Mouse (Mus musculus): ENCODE results near the gene Olfr1138. TPM values are rescaled to one million over a fixed set of nuclear protein-coding genes. Genes with fewer than 3 reads are reported as not detected.

The Olfr1138 gene
- not detected for total RNA-seq (2021)

GRCm38 (mm10) chr2:87739878-87740277 lies at the start of gene Olfr1138:
Olfr1138 (minus strand) TSS chr2:87739978.
- intact Hi-C loops (cut with DNase I), result no loop called here
- no peak for DNase-seq (ENCODE audit: low spot score in 2 of 2)

DNA sequence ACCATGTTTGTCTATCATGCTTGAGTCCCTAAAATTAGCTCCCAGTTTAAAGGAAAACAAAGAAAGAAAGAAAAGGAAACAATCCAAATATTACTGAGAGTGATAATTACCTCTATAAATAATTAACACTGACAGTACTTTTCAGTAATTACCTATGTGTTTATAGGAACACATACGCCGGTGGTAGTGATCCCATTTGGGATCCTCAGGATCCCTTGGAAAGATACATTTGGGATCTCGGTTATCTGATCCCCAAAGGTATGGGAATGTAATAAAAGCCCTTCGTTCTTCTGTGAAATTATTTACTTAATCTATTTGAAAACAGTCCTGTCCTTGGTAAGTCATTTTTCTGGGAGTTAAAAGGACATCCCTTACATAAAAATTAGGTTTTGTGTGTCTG lies 39.4 kb upstream of the Olfr1138 start, which contains the start of gene Olfr152:
Gene Olfr152 (plus strand): TSS at position 301 of the 400 bp plus-strand sequence.
- no peak for DNase-seq (ENCODE audit: low spot score in 2 of 2)
- intact Hi-C loops (cut with DNase I), result no loop called here

DNA sequence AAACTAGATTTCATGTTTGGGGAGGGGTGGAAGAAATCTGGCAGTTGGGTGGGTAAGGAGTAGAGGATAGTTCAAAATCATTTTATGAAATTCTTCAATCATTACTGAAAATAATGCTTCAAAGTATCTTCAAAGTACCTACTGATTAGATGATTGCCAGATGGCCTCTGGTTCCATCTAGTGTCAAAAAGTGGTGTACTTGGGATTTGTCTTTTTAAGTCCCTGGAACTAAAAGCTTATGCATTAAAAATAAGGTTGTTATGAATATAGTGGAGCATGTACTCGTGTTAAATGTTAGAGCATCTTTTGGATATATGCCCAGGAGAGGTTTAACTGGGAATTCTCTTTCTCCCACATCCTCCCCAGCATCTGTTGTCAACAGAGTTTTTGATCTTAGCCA lies 36.4 kb upstream of the Olfr1138 start:
- DNase-seq (ENCODE audit: low spot score in 2 of 2), result no peak
- intact Hi-C loops (cut with DNase I), result no loop called here

DNA sequence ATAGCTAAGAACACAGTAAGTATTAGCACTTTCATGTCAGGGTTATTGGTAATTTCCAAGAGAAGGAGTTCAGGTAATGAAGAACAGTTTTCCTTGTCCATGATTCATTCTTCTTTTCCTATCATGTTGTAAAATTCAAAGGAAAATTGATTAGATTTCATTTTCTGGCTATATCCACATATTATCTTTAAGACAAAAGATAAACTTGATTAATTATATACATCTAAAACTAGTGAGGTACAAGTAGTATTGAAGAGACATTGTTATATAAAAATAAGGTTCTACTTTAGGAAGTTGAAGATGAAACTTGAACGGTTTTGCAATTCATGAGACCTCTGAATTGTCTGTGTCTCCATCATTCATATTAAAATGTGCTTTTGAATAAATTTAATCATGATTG lies 14.1 kb upstream of the Olfr1138 start, which contains the start of gene Olfr1141:
Gene Olfr1141 (minus strand): TSS at position 101 of the 400 bp plus-strand sequence.
- intact Hi-C loops (cut with DNase I), result no loop called here
- DNase-seq (ENCODE audit: low spot score in 2 of 2), result no peak

DNA sequence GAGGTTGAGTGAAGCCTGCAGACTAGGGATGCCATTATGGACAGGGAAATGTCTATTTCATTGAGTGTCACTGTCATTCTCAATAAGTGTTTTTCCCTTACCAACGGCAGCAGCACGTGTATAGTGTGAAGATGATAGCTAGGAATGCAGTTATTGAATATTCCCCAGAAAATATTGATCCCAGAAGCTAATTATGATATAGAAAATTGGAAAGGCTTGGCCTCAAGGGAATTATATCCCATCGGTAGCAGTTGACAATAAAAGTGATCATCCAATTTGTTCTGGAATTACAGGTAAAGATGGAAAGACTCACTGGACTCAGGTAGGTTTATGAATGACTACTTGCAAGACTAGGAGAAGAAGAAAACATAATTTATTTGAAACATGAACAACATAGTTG lies 3.7 kb upstream of the Olfr1138 start, which contains the start of gene Olfr1140:
Gene Olfr1140 (plus strand): TSS at position 301 of the 400 bp plus-strand sequence.
- intact Hi-C loops (cut with DNase I), result no loop called here
- no peak for DNase-seq (ENCODE audit: low spot score in 2 of 2)

DNA sequence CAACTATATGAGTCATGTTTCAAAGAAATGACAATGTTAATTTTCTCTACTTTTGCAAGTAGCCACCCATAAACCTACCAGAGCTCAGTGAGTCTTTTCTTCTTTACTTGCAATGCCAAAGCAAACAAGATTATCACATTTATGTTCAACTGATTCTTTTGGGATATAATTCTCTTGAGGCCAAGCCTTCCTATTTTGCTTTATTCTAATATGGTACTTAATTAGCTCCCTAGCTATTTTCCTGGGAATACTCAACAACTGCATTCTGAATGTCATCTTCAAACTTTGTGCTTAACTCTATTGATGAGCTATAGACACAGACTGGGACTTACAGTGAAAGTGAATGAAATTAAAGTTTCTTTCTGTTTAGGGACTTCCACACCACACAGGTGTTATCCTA lies 26.7 kb downstream of the Olfr1138 start, which contains the start of gene Olfr1137:
Gene Olfr1137 (minus strand): TSS at position 101 of the 400 bp plus-strand sequence.
- intact Hi-C loops (cut with DNase I), result no loop called here
- no peak for DNase-seq (ENCODE audit: low spot score in 2 of 2)

DNA sequence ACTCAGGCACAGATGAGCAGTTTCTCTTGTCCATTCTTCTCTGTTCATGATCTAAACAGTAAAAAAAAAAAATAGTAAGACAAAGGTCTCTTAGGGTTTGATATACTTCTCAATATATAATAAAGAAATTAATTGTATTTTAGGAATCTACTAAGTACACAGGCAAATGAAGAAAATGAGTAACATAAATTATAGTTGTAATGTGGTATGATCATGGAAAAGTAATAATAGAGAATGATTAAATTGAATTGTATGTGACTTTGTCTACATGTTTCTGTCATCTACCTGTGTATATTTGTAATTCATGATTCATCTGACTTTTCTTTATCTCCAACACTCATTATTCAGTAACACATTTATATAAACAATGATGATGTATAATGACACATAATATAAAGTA lies 45.9 kb downstream of the Olfr1138 start, which contains the start of gene Olfr1136:
Gene Olfr1136 (minus strand): TSS at position 101 of the 400 bp plus-strand sequence.
- intact Hi-C loops (cut with DNase I), result no loop called here
- no peak for DNase-seq (ENCODE audit: low spot score in 2 of 2)

Other genes starting within 250 kb of the Olfr1138 start
- gene Pramel7, start 242.9 kb downstream of the Olfr1138 start, total RNA-seq (2021), result not detected
- not detected for gene Pramel6, start 233.4 kb downstream of the Olfr1138 start, total RNA-seq (2021)
- not detected for gene Olfr153, start 208.2 kb downstream of the Olfr1138 start, total RNA-seq (2021)
- gene Olfr1128, start 194.4 kb downstream of the Olfr1138 start, total RNA-seq (2021), result not detected
- gene Olfr1129, start 166.1 kb downstream of the Olfr1138 start, total RNA-seq (2021), result not detected
- gene Olfr1130, start 133.8 kb downstream of the Olfr1138 start, total RNA-seq (2021), result not detected
- not detected for gene Olfr1131, start 112.9 kb downstream of the Olfr1138 start, total RNA-seq (2021)
- gene Olfr1132, start 102.4 kb downstream of the Olfr1138 start, total RNA-seq (2021), result not detected
- gene Olfr1133, start 92.6 kb downstream of the Olfr1138 start, total RNA-seq (2021), result not detected
- gene Olfr1134, start 81.5 kb downstream of the Olfr1138 start, total RNA-seq (2021), result not detected
- not detected for gene Olfr1135, start 66.3 kb downstream of the Olfr1138 start, total RNA-seq (2021)
- not detected for gene Olfr1136, start 46.0 kb downstream of the Olfr1138 start, total RNA-seq (2021)
- not detected for gene Olfr1137, start 26.8 kb downstream of the Olfr1138 start, total RNA-seq (2021)
- gene Olfr1140, start 3.8 kb upstream of the Olfr1138 start, total RNA-seq (2021), result not detected
- not detected for gene Olfr1141, start 14.0 kb upstream of the Olfr1138 start, total RNA-seq (2021)
- gene Olfr152, start 39.5 kb upstream of the Olfr1138 start, total RNA-seq (2021), result not detected
- gene Olfr1143, start 60.6 kb upstream of the Olfr1138 start, total RNA-seq (2021), result not detected
- not detected for gene Olfr1145, start 69.8 kb upstream of the Olfr1138 start, total RNA-seq (2021)
- gene Olfr1148, start 90.6 kb upstream of the Olfr1138 start, total RNA-seq (2021), result not detected
- gene Olfr1150-ps1, start 104.0 kb upstream of the Olfr1138 start, total RNA-seq (2021), result not detected
- gene Olfr1151, start 115.9 kb upstream of the Olfr1138 start, total RNA-seq (2021), result not detected
- not detected for gene Olfr1152, start 126.5 kb upstream of the Olfr1138 start, total RNA-seq (2021)
- gene Olfr1153, start 155.0 kb upstream of the Olfr1138 start, total RNA-seq (2021), result not detected
- not detected for gene Olfr1154, start 165.2 kb upstream of the Olfr1138 start, total RNA-seq (2021)
- not detected for gene Olfr1155, start 205.2 kb upstream of the Olfr1138 start, total RNA-seq (2021)
- gene Olfr1156, start 213.1 kb upstream of the Olfr1138 start, total RNA-seq (2021), result not detected
- not detected for gene Olfr1157, start 228.3 kb upstream of the Olfr1138 start, total RNA-seq (2021)
- not detected for gene Olfr74, start 234.7 kb upstream of the Olfr1138 start, total RNA-seq (2021)